Mouse (Mus musculus): ENCODE measurements at regions not wholly inside any gene's neighbourhood (a gene's known extent, or its start where the extent isn't known, plus 50 kb on each side); places are given as distances from the start of the nearest gene placed in this dataset.

DNA sequence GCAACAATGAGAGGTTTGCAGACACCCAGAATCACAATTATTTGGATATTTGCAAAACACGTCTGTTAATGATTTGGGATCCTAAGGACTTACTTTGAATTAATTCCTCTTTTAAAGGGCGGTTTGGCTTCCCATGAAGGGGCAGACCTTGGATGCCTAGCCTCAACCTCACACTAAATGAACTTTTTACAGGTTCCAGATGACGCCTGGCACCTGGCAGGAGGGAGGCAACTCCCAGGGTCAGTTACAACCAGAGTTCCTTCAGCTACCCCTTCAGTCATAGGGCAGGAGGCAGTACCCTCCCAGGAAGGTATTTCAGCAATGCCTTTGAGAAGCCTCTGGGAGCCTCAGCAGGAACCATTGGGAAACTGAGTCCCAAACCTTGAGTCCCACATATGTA, 57.9 kb upstream of the Stx18 start:
- DNase-seq (ENCODE audit: low read depth, low spot score), result no peak

DNA sequence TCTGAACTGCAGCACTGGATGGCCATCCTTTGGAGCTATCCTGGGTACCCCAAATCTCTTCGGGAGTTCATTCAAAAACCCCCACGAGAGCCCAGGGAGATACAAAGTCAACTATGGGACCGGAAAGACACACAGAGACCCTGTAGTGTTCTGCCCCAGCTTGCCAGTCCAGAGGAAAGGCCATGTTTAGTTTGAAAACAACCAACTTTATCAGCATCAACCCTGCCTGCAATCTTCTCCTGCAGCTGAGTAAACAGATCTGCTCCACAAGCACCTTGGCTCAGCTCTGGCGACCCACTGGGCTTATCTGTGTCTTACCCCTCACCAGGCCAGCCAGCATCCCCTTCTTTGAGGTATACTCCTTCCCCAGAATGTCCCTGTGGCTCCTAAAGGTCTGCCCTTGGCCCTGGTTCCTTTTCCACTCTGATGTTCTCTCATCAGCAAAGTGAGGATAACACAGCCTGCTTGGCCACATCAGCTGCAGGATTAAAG, 61.6 kb upstream of the Stx18 start:
- DNase-seq (ENCODE audit: low read depth, low spot score), result no peak

DNA sequence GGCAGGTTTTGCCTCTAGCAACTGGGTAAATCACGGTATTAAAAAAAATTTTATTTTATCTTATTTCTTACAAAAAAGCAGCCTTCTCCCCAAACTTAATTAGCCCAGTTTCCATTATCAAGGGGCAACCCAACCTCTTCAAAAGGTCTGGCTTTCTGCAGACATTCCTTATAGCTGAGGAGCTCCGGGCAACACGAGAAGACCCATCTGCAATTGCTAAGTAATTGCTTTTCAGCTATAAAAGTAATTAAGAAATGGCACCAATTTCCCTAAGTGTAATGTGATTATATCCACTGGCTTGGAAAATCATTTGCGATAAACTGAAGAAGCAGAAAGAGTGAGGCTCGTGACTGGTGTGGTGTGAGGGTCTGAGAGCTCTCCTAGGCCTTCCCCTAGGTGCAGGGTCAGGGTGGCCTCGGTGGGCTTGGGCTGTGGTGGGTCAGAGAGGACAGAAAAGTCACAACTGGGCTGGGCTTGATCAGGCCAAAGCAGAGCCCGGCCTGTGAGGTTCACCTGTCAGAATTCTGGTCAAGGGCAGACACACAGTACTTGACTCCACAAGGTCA, 65.5 kb upstream of the Stx18 start:
- no peak for DNase-seq (ENCODE audit: low read depth, low spot score)

DNA sequence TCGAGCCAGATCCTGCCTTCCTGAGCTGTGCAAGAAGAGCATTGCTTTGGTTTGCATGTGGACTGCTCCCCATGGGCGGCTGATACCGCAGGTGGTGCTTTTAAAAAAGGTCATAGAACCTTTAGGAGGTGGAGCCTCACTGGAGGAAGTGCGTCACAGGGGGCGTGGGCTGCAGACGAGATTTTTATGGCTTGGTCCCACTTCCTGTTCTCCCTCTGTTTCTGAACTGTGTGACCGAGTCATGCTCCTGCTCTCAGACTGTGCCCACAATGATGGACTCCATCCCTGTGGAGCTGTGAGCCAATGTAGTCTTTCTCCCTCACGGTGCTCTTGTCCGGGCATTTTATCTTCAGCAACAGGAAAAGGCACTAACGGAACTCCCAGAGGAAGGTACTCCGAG, 66.8 kb upstream of the Stx18 start:
- no peak for DNase-seq (ENCODE audit: low read depth, low spot score)

DNA sequence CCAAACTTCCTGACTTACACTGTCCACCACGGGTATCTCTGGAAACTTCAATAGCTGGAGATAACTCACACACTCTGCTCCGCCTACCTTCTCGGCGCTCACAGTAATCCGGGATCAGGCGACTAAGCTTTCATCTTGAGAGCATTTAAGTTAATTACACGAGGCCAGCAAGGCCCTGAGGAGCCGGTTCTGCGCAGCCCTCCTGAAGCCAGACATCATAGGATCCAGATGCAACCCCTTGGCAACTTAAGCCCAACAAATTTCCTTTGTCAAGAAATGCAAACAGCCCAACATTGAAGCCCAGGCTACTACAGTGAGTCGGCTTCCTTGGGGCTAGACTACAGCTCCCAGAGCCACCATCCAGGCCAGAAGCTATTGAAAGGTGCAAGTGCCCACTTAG, 69.9 kb upstream of the Stx18 start:
- no peak for DNase-seq (ENCODE audit: low read depth, low spot score)

DNA sequence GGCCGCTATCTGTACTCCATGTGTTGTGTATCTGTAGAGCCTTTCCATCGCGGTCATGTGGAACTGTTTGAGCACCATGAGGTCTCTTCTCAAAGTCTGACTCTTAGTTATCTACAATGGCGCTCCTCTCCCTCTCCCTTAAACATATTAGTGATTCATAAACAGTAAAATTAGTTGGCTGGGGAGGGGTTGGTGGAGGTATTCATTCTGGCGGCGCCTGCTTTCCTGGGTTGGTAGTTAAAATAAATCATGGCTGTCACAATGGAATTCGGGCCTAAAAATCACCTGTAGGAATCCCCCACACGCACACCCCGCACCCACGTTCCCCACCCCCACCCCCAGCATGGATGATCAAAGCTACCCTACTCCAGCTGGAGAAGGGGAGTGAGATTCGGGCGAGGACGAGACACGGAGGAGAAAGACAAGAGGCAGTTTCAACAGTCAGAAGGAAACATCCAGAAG, 70.6 kb upstream of the Stx18 start:
- no peak for DNase-seq (ENCODE audit: low read depth, low spot score)

DNA sequence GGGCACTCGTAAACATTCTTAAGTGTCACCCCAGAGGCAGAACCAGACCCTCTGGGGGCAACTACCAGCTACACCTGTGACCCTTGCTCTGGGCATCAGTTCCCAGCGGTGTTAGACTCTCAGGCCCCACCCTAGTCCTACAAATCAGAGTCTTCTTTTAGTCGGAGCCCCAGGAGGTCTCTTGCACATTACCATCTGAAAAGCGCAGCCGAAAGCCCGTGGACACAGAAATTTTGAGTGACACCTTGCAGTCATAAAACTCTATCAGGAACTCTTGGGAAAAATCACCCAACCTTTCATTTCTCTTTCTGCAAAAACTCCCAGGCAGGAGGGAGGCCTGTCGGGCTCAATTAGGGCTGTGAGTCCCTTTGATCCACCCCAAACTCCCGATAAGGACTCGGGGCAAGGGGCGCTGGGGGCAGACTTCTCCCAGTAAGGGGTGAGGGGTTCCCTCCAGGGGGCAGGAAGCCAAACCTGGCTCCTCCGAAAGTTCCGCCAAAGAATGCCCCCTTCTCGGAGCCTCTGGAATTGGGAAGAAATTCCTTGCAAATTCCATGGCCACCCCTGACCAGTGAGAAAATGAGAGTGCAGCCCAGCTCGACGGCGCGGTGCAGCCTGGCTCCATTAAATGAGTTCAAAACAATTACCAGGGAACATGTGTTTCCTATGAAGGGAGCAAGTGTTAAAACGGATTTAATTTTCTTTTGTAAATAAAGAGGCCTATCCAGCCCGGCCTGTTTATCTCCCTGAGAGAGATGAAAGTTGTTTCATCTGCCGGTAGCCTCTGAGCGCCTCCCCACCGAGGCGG, 71.2 kb upstream of the Stx18 start:
- DNase-seq (ENCODE audit: low read depth, low spot score), result no peak

DNA sequence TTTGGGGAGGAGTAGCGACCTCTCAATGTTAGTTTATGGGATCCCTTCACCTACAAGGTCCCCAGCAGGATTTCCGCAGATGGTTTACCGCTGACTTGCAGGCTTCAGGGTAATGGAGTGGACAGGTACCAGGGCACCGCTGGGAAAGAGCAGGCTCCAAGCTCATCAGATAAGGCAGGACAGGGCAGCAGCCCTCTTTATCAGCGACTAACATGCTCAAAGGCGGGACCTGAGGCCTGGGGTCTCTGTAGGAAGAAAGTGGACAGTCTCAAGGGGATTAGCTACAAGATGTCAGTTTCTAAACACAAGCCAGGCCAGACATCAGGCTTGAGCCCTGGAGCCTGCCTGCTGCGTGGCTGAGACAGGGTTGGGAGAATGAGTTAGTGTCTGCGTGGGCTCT, 74.9 kb upstream of the Stx18 start:
- no peak for DNase-seq (ENCODE audit: low read depth, low spot score)

DNA sequence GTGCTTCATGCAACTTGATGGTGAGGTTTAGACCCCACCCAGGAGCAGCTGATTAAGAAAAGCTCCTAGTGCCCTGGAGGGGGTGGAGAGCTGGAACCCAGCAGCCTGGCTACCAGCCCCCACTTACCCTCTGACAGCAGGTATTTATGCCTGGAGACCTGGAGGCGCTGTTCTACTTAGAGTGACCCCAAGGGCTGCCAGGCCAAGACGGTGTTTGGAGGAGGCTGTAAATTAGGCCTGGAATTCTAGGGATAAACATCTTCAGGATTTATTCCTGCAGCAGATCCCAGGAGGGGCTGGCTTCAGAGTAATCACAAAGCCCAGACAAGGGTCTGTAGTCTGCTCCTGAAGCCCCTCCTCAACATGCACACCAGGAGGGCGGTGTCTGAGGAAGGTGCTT, 76.0 kb upstream of the Stx18 start:
- no peak for DNase-seq (ENCODE audit: low read depth, low spot score)

DNA sequence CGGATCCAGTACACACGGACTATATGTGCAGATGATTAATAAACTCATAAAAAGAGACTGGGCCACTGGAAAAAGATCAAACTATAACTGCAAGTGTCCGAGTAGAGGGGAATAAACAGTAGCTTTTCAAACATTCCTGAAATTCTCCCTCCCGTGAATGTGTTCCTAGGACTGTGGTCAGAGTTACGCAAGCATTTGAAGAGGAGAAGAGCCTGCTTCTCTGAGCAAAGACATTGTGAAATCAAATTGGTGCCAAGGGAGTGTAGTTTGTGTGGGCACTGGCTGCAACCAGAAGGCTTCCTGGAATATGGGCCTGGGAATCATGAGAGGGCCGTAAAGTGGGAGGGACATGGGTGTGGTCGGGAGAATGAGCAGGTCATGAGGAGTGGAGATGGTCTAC, 78.3 kb upstream of the Stx18 start:
- no peak for DNase-seq (ENCODE audit: low read depth, low spot score)

DNA sequence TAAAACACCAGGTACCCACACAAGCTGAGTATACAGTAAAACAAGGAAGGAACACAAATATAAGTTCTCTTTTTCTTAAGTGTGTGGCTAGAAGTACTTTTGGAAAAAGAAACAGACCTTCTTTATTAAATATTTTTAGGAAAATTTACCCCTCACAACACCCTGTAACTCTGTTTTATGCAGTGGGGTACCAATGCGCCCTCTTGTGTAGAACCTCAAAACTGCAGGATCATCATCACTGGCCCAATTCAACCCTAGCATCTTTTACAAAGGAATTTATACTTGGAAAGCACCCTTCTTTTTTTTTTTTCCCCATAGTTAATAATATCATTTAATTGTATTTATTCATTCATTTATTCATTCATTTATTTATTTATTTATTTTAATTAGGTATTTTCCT, 86.4 kb upstream of the Stx18 start:
- no peak for DNase-seq (ENCODE audit: low read depth, low spot score)

DNA sequence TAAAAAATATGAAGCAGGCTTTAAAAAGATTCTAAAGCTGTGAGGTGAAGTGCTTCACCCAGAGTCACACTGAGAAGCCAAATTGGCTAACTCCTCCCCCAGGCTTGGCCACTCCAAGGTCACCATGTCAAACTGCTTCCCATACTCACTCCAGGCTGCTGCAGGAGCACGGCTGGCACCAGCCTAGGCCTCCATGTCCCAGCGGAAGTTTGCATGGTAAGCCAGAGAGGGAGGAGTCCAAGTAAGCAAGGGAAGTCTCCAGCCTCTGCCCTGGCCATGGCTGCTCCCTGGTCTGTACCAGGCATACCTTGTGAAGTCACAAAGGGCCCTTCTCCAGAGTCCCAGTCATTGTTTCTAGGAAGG, 105.8 kb upstream of the Stx18 start:
- DNase-seq (ENCODE audit: low read depth, low spot score), result no peak

DNA sequence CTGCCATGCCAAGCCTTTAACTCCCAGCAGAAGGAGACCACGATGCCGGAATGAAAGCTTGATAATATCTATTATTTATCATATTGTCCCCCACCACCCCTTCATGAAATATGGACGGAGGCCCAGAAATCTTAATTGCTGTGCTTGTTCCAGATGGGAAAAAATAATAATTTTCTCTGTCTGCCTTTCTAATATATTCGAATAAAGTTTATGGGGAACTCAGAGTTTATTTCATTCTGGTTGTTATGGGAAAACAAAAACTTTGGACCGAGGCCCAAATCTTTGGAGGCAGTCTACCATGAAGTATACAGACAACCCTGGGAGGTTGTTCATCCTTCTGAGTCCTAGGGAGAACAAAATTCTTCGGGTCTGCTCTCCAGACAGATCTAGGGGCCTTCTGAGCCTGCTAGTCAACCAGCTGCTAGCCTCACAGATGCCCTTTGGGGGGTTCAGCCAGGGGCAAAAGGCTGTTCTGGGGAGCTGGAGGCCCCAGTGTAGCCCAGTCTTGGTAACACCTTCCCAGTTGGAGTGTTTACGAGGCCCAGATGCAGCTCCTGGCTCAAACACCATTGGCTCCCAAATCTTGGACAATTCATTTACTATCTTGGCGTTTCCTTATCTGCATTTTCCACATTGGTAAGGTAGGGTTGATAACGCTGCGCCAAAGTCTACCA, 106.3 kb upstream of the Stx18 start:
- no peak for DNase-seq (ENCODE audit: low read depth, low spot score)

DNA sequence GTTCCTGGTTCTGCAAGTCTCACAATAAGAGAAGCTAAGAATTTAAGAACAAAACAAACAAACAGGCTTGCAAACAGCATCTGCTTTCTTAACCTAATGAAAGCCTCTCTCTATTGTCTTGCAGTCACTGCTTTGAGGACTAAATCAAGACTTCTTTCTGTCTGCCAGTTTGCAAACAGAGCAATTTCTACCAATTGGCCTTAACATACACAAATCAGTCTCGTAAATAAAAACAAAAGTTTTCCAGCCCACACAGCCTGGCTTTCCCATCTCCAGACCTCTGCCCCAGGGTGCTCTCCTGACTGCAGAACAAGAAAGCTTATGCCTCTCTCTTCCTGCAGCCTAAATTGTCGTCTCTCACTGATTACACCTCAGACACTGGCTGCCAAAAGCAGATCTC, 96.1 kb upstream of the Msx1 start:
- DNase-seq (ENCODE audit: low read depth, low spot score), result no peak

DNA sequence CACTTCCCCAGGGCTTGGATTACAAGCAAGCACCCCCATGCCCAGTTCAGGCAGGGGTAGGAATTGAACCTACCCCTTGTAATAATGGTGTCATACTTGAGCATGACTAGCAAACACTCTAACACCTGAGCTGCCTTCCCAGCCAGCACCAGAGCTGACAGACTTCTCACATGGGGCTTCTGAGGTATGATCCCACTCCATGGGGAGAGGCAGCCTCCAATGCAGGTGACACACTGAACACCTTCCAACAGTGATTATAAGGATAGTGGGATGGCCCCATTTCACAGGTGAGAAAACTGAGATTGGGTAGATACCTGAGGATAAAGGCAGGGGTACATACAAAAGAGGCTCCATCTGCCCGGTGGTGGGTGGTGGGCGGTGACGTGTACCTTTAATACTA, 94.7 kb upstream of the Msx1 start:
- DNase-seq (ENCODE audit: low read depth, low spot score), result no peak

DNA sequence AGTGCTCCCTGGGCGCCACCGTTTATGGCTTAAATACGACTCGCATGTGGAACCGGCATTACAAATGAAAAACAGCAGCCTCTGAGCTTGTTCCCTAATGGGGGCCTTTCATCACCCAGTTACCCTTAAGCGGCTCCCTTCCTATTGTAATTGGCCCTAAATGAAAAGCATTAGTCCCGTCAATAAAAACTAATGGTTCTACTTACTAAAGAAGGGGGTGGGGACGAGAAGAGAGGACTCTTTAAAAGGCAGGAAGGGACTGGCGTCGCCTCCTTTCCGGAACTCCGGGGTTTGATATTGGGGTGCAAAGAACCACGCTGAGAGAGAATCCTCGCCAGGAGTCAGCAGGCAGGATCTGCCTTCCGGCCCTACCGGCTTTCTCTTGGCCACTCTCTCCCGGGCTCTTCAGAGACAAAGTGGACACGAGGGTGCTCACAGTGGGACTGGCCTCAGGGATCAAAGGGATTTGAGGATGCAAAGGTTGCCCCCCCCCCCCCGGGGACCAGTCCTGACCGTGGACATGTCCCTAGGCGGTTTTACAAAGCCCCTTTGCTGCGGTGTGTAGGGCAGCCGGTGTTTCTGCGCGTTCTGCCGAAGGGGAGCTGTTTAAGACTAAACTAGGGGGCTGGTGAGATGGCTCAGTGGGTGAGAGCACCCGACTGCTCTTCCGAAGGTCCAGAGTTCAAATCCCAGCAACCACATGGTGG, 93.8 kb upstream of the Msx1 start:
- no peak for DNase-seq (ENCODE audit: low read depth, low spot score)

DNA sequence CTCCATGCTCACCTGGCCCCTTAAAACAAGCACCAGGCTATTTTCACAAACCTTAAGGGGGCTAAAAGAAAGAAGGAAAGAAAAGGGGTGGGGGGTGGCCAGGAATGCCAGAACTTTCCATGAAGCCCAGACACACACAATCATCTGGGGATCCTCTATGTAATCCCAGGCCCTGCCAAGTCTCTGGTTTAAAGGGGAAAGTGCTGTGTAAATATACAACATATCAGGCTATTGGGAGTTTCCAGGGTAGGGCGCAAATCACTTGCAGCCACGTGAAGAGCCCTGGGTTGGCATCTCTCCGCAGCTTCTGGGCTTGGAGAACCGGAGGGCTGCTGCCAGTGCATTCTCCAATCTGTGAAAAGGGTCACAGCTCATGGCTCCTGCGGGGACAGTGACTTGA, 92.8 kb upstream of the Msx1 start:
- no peak for DNase-seq (ENCODE audit: low read depth, low spot score)

DNA sequence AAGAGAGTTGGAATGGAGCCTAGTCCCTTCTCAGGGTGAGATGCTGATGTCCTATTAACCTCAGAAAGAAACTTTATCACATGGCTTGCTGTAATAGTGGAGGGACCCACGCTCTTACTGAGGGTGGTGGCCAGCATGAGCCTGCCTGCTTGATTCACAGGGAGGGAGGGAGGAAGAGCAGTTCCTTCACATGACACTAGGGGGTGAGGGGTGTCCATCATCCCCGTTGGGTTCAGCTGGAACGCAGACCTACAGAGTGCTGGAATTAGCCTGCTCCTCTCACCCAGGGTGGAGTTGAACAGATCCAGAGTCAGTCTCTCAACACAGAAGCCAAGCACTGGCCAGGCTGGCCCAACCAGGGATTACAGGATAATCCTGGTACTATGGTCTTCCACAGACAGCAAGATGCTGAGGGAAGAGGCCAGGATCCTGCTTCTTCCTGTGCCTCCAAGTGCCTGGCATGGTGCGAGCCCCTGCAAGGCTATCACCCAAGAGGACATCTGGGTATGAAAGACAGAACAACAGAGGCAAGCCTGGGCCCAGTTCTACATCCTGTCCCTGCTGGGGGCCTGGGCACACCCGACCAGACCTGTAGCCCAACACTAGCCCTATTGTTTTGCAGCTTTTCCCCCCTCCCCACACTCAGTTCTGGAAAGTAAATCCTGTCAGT, 80.4 kb upstream of the Msx1 start:
- no peak for DNase-seq (ENCODE audit: low read depth, low spot score)

DNA sequence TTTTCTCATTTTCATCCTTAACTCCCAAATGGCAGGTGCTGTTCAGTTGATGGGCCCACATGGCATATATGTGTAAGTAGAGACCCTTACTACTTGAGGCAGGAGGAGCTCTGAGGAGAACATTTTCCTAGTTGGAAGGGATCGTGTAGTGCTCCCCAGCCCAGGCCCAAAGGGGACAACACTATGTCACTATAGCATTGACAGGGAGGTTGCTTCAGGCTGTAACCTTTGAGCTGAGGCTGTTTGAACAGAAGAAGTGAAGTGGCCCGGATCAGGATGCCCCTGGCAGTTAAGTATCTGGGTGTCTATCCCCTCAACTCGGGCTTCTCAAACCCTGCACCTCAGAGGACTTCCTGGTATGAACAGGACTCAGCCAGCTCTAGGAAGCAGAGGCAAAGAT, 79.5 kb upstream of the Msx1 start:
- no peak for DNase-seq (ENCODE audit: low read depth, low spot score)

DNA sequence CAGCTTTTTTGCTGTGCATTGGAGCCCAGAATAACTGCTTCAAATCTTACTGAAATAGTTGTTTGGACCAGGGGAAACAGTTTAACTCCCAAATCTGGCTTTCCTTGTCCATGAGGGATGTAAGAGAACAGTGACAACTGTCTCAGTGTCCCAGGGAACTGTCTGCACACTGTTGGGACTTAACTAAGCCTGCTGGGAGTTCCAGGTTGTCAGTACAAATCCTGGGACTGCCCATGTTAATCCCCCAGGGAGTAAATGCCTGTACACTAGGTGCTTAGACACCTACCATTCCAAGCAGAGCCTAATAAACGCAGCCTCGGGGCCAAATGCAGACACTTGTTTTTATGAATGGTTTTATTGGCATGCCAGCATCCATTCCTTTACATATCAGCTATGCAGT, 78.4 kb upstream of the Msx1 start:
- DNase-seq (ENCODE audit: low read depth, low spot score), result no peak

DNA sequence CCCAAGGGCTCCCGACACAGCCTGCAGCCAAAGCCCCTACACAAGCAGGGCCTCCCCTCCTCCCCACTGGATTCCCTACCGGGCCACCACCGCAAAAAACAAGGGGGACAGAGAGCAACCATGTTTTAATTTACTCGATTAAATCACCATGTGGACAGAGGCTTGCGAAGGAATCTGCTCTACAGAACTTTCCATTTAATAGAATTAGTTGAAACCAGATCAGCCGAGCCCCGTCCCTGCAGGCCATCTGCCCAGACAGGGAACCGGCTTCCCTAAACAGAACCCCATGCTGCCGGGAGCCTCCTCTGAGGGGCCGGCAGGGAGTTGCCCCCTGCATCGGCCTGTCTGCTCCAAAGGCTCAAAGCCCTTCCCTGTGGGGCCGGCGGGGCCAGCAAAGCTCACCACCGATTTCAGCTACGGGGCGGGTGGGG, 77.5 kb upstream of the Msx1 start:
- DNase-seq (ENCODE audit: low read depth, low spot score), result no peak

Measured in brain, embryonic 18.5 days (tissue).